Mouse (Mus musculus) monocyte, adult 2 months (primary cell): ENCODE results near the gene Atl1.

Experiments used
- DNase-seq, 2 experiments: peaks; one replicate each; pipeline ENCODE4 v3.0.0; 2022; ENCODE audit warnings: low spot score in 2 of 2, low read depth in 1 of 2

Atl1 gene

GRCm38 (mm10) chr12:69937731-69938130 is 45.3 kb downstream of the Atl1 start:
- DNase-seq = no peak

DNA sequence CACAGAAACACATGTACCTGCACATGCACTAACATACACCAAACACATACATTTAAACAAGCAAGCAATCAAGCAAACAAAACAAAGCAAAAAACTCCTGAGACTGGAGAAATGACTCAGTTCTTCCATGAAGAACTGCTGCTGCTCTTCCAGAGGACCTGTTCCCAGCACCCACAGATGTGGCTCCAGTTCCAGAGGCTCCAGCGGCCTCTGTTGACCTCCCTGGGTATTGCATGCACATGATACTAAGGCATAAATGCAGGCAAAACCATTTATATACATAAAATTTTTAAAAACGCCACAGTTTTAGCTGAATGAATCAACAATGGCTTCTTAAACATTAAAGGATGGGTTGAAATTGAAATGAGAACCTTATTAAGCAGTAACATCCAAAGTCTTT is 46.9 kb downstream of the Atl1 start:
- no peak for DNase-seq

DNA sequence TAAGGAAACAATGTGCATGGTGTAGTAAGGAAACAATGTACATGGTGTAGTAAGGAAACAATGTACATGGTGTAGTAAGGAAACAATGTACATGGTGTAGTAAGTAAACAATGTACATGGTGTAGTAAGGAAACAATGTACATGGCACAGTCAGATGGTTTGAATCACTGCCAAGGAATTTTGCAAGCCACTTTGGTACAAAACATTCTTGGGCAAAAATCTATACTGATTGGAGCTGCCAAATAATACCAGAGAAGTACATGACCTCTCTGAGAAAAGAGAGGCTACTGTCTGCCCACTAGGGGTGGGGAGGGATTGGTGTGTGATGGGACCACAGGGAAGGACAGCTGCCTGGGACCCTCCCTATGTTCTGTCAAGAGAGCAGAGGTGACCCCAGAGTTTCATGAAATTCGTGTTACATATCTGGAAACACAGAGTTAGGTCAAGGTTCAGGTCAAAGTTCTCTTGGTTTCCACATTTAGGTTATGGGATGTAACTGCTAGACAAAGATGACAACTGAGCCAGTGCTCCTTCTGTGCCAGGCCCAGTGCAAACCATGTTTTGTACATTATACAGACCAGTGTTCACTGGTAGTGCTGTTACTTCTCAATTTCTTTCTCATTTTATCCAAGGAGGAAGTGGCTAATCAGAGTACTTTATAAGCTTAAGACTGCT is 49.4 kb downstream of the Atl1 start:
- no peak for DNase-seq

DNA sequence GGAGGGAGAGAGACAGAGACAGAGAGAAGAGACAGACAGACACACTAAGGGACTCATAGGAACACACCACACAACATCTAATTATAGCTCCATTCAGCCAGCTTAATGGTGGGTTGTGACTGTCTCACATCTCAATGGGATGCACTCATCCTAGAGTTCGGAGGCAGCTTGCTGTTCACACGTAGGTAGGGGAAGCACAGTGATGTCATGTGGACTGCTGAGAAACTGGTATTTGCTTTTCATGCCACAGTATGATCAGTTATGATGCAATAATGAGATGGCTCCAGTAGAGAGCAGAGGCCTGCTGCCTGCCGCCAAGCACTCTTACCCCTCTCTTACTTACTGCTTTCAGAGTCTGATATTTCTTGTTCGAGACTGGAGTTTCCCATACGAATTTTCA is 53.4 kb downstream of the Atl1 start:
- no peak for DNase-seq

GRCm38 (mm10) chr12:69947502-69947901 is 55.1 kb downstream of the Atl1 start:
- DNase-seq = no peak

DNA sequence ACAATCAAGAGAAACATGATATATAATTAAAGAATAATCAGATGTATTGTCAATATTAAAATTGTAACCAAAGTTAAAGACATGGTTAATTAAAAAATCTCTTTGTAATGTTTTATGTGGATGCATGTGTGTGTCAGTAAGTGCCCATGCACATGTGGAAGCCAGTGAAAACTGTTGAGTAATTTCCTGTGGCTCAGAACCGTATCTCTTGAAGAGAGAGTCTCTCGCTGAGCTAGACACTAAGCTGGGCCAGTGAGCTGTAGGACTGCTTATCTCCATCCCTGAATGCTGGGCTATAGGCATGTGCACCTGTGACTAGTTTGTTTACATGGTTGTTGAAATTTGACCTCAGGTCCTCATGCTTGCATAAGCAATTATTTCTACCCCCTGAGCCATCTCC is 65.0 kb downstream of the Atl1 start:
- no peak for DNase-seq

DNA sequence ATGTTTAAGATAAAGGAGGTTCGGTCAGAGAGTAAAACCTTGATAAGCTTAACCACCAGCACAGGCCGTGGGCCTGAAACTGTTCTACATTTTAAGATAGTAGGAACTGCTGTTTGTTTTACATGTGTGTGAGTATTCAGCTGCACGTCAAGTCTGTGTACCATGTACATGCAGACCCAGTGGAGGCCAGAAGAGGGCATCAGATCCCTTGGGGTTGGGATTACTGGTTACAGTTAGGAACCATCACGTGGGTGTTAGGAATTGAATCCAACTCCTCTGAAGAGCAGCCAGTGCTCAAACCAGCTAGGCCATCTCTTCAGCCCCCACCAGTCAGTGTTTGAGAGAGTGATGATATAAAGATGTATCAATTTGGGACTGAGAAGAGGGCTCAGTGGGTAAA is 70.1 kb downstream of the Atl1 start:
- DNase-seq = no peak

- no peak for DNase-seq
These were observed 70.7 kb downstream of the Atl1 start for GRCm38 (mm10) chr12:69963141-69963540.

- DNase-seq = no peak
These were observed 73.2 kb downstream of the Atl1 start for GRCm38 (mm10) chr12:69965644-69966043.

GRCm38 (mm10) chr12:69966071-69966470 is 73.7 kb downstream of the Atl1 start:
- no peak for DNase-seq

GRCm38 (mm10) chr12:69967112-69967511 is 74.7 kb downstream of the Atl1 start:
- no peak for DNase-seq

GRCm38 (mm10) chr12:69968154-69968553 is 75.7 kb downstream of the Atl1 start:
- no peak for DNase-seq

- no peak for DNase-seq
These were observed 81.3 kb downstream of the Atl1 start for GRCm38 (mm10) chr12:69973666-69974065.

GRCm38 (mm10) chr12:69976688-69977087 is 84.3 kb downstream of the Atl1 start:
- DNase-seq = no peak

- DNase-seq = no peak
These were observed 85.1 kb downstream of the Atl1 start for GRCm38 (mm10) chr12:69977376-69977998.

GRCm38 (mm10) chr12:69982874-69983273 is 90.5 kb downstream of the Atl1 start:
- DNase-seq = no peak

- no peak for DNase-seq
These were observed 93.1 kb downstream of the Atl1 start for GRCm38 (mm10) chr12:69985546-69985945.

- DNase-seq = no peak
These were observed 93.9 kb downstream of the Atl1 start for GRCm38 (mm10) chr12:69986241-69986762.

DNA sequence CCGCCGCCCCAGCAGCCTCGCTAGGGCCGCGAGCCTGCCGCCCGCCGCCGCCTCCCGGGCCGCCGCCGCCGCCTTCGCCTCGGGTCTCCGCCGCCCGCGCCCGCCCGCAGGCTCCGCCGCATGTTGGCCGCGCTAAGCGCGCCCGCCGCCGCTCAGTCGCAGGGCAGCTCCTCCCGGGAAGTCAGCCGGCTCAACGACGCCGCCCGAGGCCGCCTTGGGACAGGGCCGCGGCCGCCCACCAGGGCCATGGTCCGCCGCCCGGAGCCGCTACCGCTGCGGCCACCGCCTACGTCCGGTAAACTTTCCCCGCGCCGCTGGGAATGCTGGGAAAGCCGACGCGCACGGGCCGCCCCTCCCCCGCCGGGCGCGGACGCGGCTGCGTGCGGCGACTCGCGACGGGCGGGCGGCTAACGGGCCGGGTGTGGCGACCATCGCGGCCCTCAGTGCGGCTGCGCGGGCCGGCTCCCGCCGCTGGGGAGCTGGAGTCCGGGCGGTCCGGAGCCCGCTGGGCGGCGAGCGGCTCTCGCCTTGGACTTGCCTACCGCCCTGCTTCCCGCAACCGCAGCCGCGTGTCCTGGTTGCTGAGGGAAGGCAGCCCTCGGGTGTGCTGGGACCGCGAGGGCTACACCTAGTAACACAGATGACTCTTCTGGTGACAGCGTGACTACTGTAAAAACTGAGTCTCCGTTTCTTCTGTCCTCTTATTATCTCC is 94.5 kb downstream of the Atl1 start, which contains the start of gene Sav1:
Gene Sav1 (minus strand): TSS at position 217 of the 712 bp plus-strand sequence.
- peak; percentile 40 to 70 for DNase-seq

GRCm38 (mm10) chr12:69995382-69995781 is 103.0 kb downstream of the Atl1 start:
- DNase-seq = no peak

DNA sequence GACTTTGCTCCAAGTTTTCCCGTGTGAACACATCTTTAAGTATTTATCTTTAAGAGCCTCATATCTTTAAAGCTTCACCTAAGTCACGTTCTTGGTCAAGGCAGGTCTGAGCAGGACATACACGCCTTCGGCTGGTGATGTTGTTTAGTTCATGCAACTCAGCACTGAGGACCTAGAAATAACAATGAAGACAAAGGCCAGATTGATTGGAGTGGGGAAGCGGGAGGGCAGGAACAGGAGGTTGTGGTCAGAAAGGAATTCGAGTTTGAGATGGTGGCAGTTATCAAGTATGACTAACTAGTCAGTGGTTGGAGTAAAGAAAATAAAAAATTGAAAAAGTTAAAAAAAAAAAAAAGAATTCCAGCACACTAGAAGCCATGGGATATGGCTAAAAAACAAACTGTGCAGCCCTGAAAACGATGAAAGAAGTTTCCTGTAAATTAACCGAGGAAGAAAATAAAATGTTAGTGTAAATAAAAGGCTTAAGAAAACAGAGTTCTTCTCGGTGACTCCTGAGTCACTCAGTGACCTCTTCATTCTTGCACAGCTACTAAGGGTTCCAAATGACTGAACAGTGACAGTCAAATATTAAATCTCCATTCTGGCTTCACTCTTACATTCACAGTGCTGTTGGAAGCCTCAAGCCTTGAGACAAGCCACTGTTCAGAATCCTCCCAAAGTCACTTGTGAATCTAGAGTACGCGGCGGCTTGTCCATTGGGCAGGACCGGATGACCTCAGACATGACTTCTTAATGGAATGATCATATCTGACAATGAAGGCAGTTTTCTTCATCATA is 106.0 kb downstream of the Atl1 start:
- no peak for DNase-seq
